Mouse (Mus musculus): ENCODE measurements around the gene Gm7876.
"Not testable (repeated sequence)": the region's sequence is repeated elsewhere in the genome, so short reads cannot be mapped to it uniquely, and the experiment has no call there.

The Gm7876 gene

GRCm38 (mm10) chr14:4708938-4709337, at the start of gene Gm7876:
Gm7876 (plus strand) TSS chr14:4709238.
- not testable (repeated sequence) for DNase-seq

GRCm38 (mm10) chr14:4663892-4664291, 45.1 kb upstream of the Gm7876 start, which contains the start of gene Gm3239:
Gm3239 (plus strand) TSS chr14:4664192.
- not testable (repeated sequence) for DNase-seq

- DNase-seq: not testable (repeated sequence)
Measured at GRCm38 (mm10) chr14:4726038-4726880, 17.2 kb downstream of the Gm7876 start, which contains the start of gene Gm3252. Gm3252 (plus strand) TSS chr14:4726775.

Measured in liver (tissue).